Mouse (Mus musculus) megakaryocyte, embryonic 14.5 days (primary cell): ENCODE data around the gene Capn11.

Experiments used
- FLI1 ChIP-seq: IDR thresholded peaks from 2 replicates; pipeline ENCODE4 v1.6.1; 2012; ENCODE audit warnings: low read length, inconsistent platforms, mixed read lengths
- GATA1 ChIP-seq: IDR thresholded peaks from 3 replicates; pipeline ENCODE4 v1.6.1; 2012; ENCODE audit warnings: mixed read lengths, low read length, inconsistent platforms, borderline replicate concordance

- TF ChIP-seq GATA1 (no peak), FLI1 (no peak)
Measured at GRCm38 (mm10) chr17:45653233-45653632, 5.9 kb downstream of the Capn11 start.
